Comparison of ENCODE assay signal across 29 mouse cellular contexts in genomic region chr13:40741436-40741835, GRCm38 (mm10). TPM values are rescaled to one million over a fixed set of nuclear protein-coding genes. Genes with fewer than 3 reads are reported as not detected.
DNase-seq lines count a peak whose midpoint lies in the region; ATAC-seq lines count a peak whose summit lies in the region.
"Had no signal": no experiment of that assay in that cellular context is flagged by ENCODE, and none has a peak within 500 bp of the region (broad histone marks: within the 10 kb centered on the region; RNA-seq: fewer than 3 reads in every experiment).

No protein-coding gene starts in this region.

- peak overlapping the region; percentile 32 for H3K4me2 ChIP-seq in kidney, embryonic 15.5 days
- 0 out of 2 replicates have a peak overlapping the region, but pooled peaks have one; percentile 3 for H3K4me2 ChIP-seq in embryonic facial prominence, embryonic 15.5 days (replicated peaks)
- H3K4me2 ChIP-seq: heart, embryonic 11.5 days; heart, embryonic 15.5 days; hindbrain, embryonic 15.5 days had no signal

- peaks cover 100% of the 10 kb centered on the region for H3K27me3 ChIP-seq in heart, embryonic 10.5 days (ENCODE audit: insufficient read depth, poor library complexity, severe bottlenecking)
- peaks cover 99% of the 10 kb centered on the region for H3K27me3 ChIP-seq in kidney, embryonic 15.5 days
- peaks cover 85% of the 10 kb centered on the region for H3K27me3 ChIP-seq in embryonic facial prominence, embryonic 15.5 days
- H3K27me3 ChIP-seq: CH12.LX, Patski had no signal

- H3K4me3 ChIP-seq in heart, embryonic 10.5 days = no peak overlapping the region
- no peak overlapping the region for H3K4me3 ChIP-seq in kidney, embryonic 15.5 days (replicated peaks)
- H3K4me3 ChIP-seq in embryonic facial prominence, embryonic 15.5 days (replicated peaks) = peak overlapping the region; percentile 5; the same call in 1 of the 2 replicates
- H3K4me3 ChIP-seq: embryonic facial prominence, embryonic 13.5 days; gastrocnemius, adult 2 months; heart, adult 2 months; heart, embryonic 15.5 days; hindbrain, embryonic 10.5 days; hindbrain, embryonic 15.5 days had no signal

- WGBS in heart, embryonic 10.5 days = 3% methylated on average over 7 of the region's 7 CpGs
- 1% methylated on average over 7 of the region's 7 CpGs for WGBS in kidney, embryonic 15.5 days
- 3% methylated on average over 7 of the region's 7 CpGs for WGBS in embryonic facial prominence, embryonic 15.5 days

- peaks cover 11% of the 10 kb centered on the region; the same call in 1 of the 2 replicates for H3K4me1 ChIP-seq in heart, embryonic 10.5 days
- H3K4me1 ChIP-seq in kidney, embryonic 15.5 days = peaks cover 34% of the 10 kb centered on the region
- H3K4me1 ChIP-seq in embryonic facial prominence, embryonic 15.5 days = peaks cover 29% of the 10 kb centered on the region

- no peak overlapping the region for H3K27ac ChIP-seq in heart, embryonic 10.5 days
- H3K27ac ChIP-seq in kidney, embryonic 15.5 days = no peak overlapping the region
- no peak overlapping the region for H3K27ac ChIP-seq in embryonic facial prominence, embryonic 15.5 days (replicated peaks)
- H3K27ac ChIP-seq: embryonic facial prominence, embryonic 13.5 days; gastrocnemius, adult 2 months; heart, adult 2 months; heart, embryonic 15.5 days; hindbrain, embryonic 10.5 days; hindbrain, embryonic 15.5 days had no signal

- peak; percentile 14 for DNase-seq in embryo, embryonic 9.5 days (ENCODE audit: extremely low spot score)
- no peak for DNase-seq in embryo, embryonic 10.5 days (ENCODE audit: low spot score)
- peak; percentile 61 for DNase-seq in heart, embryonic 10.5 days (ENCODE audit: low spot score)
- DNase-seq in heart, adult 18-20 months = no peak
- no peak for DNase-seq in kidney, postnatal 14 days
- DNase-seq: adrenal gland, postnatal 10 days; adrenal gland, postnatal 36 days; B cell, adult 2 months; cerebellum, adult 18-20 months; cerebellum, adult 9-10 months; cerebellum, postnatal 14 days; forebrain, postnatal 0 days; gastrocnemius, adult 2 months; gastrocnemius, postnatal 14 days; heart, adult 2 months; heart, postnatal 10 days; heart, postnatal 36 days; kidney, adult 18-20 months had no signal

- peaks cover 3% of the 10 kb centered on the region for H3K9me3 ChIP-seq in heart, embryonic 10.5 days
- peaks cover 7% of the 10 kb centered on the region; the same call in 1 of the 2 replicates for H3K9me3 ChIP-seq in kidney, embryonic 15.5 days (replicated peaks)
- no peaks in the 10 kb centered on the region for H3K9me3 ChIP-seq in embryonic facial prominence, embryonic 15.5 days (replicated peaks)
- H3K9me3 ChIP-seq: G1E; heart, embryonic 15.5 days had no signal

- no peaks in the 10 kb centered on the region for H3K36me3 ChIP-seq in heart, embryonic 10.5 days
- no peaks in the 10 kb centered on the region for H3K36me3 ChIP-seq in kidney, embryonic 15.5 days
- H3K36me3 ChIP-seq in embryonic facial prominence, embryonic 15.5 days = no peaks in the 10 kb centered on the region
- H3K36me3 ChIP-seq: embryonic facial prominence, embryonic 13.5 days; G1E; heart, embryonic 15.5 days; hindbrain, embryonic 10.5 days; hindbrain, embryonic 15.5 days had no signal

- H3K9ac ChIP-seq in kidney, embryonic 15.5 days = no peak overlapping the region
- no peak overlapping the region for H3K9ac ChIP-seq in embryonic facial prominence, embryonic 15.5 days
- H3K9ac ChIP-seq: embryonic facial prominence, embryonic 13.5 days; forebrain, postnatal 0 days; heart, embryonic 15.5 days; hindbrain, embryonic 15.5 days had no signal

- ATAC-seq in kidney, embryonic 15.5 days (replicated peaks; ENCODE audit: low FRiP score) = no peak
- no peak for ATAC-seq in embryonic facial prominence, embryonic 15.5 days (ENCODE audit: insufficient number of reproducible peaks, low FRiP score, low TSS enrichment, low read depth)
- ATAC-seq: forebrain, embryonic 14.5 days; forebrain, postnatal 0 days; Patski had no signal

RNA-seq across cellular contexts. Expression of gene Tfap2a, which starts 3.3 kb away (rescaled TPM):
- polyA plus RNA-seq in heart, embryonic 10.5 days (2016; fragmentation: Nextera tagmentation; extraction: Ambion mirVana) = 1.0 and 1.6 TPM in 2 replicates
- under 1 TPM; 0.07 to 0.13 TPM for total RNA-seq in heart, adult 18-20 months (2021)
- 2.8 and 4.1 TPM in 2 replicates for polyA plus RNA-seq in kidney, embryonic 15.5 days (2015; fragmentation: Nextera tagmentation; extraction: Ambion mirVana)
- polyA plus RNA-seq in embryonic facial prominence, embryonic 15.5 days (2015; fragmentation: Nextera tagmentation; extraction: Ambion mirVana) = 13.4 and 15.4 TPM in 2 replicates
- total RNA-seq: CH12.LX; forebrain, postnatal 0 days; gastrocnemius, postnatal 14 days had no signal

Comparison
In these comparisons a context has a peak if more than half of its experiments do, and no peak if none do; other contexts are left out.
1. DNase-seq: peak in embryo, embryonic 9.5 days (single experiment) and heart, embryonic 10.5 days (single experiment); none in embryo, embryonic 10.5 days (single experiment), heart, adult 18-20 months (0 of 2) and kidney, postnatal 14 days (single experiment).